Mouse (Mus musculus) cerebellum, adult 9-10 months (tissue): ENCODE measurements around the gene Tmem131l.

Experiments
- DNase-seq: peaks from one replicate; pipeline ENCODE4 v3.0.0; 2022

The Tmem131l gene

GRCm38 (mm10) chr3:83855643-83856042 is 184.3 kb downstream of the Tmem131l start:
- DNase-seq = no peak

- no peak for DNase-seq
These were observed 190.6 kb downstream of the Tmem131l start for GRCm38 (mm10) chr3:83849341-83849740.
